Mouse (Mus musculus): ENCODE data around the gene Bicral.

The Bicral gene

DNA sequence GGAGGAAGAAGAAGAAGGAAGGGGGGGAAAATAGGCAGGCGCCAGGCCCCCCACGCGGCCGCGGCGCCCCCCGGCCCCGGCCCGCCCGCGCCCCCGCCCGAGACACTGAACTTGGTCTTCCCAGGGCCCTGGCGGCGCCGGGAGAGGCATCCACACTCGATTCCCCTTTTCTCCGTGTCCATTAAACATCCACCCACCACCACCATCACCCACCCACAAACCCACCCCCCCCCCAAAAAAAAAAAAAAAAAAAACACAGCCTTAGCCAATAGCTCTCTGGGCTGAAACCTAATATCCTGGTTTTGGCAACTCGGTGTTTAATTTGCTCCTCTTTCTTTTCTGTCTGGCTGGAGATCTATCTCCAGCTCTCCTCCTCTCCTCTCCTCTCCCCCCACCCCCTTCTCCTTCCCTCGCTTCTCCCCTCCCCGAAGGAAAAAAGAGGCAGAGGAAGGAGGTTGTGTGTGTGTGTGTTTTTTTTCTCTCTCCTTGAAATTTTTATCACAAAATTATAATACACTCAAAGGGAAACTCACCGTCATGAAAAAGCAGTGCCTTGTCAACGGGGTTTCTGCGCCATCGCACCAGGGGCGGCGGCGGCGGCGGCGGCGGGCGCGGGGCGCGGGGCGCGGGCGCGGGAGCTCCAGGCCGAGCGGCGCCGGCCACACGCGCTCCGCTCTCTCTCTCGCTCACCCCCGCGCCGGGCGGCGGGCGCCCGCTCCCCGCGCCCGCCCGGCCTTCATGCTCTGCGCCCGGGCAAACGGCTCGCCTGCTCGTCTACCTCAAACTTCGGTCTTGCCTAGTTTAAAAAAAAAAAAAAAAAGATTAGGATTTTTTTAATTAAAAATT lies at the start of gene Bicral:
Gene Bicral (minus strand): TSS at position 580 of the 846 bp plus-strand sequence.
- DNase-seq (ENCODE audit: low read depth in 1 of 2, low spot score in 2 of 2), result peak in 1 of 2 experiments; percentile 73

DNA sequence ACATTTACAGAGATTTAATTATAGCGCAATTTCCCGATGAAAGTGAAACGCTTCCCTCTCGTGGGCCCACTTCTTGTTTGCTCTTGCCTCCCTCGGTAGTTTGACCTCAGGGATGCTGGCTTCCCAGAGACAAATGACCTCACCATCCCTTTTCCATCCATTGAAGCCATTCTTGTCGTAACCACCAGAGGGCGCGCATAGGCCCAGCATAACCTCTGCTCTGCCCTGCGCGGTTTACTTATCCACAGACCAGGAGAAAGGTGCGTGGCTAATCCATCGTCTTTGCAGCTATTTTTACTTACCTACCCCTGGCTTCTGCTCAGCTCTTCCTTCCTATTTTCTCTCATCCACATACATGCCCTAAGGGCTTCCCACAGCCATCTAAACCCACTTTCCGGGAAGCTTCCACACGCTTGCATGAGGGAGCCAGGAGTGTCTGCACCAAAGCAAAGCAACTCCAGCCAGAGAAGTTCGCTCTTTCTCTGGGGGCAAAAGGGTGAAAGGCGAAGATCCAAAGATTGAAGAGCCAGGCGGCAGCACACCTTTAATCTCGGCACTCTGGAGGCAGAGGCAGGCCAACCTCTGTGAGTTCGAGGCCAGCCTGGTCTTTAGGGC lies 45.7 kb upstream of the Bicral start:
- peak in 1 of 2 experiments; percentile 61 for DNase-seq (ENCODE audit: low read depth in 1 of 2, low spot score in 2 of 2)

DNA sequence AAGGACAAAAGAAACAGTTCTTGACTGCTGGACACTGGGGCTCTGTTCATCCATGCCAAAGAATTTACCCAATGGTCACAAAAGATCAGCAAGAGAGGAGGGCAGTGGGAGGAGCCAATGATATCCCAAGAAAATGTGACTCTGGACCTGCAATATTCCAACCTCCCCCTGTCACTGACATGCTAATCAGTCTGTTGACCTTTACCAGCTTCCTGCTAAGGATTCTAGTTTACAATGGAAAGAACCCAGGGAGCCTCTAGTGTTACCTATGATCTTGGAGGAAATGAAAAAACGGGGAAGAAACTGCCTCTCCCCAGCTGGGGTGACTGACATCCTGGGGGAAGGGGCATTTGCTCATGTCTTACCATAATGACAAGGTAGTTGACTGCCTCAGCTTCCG lies 42.7 kb upstream of the Bicral start:
- no peak for DNase-seq (ENCODE audit: low read depth in 1 of 2, low spot score in 2 of 2)

DNA sequence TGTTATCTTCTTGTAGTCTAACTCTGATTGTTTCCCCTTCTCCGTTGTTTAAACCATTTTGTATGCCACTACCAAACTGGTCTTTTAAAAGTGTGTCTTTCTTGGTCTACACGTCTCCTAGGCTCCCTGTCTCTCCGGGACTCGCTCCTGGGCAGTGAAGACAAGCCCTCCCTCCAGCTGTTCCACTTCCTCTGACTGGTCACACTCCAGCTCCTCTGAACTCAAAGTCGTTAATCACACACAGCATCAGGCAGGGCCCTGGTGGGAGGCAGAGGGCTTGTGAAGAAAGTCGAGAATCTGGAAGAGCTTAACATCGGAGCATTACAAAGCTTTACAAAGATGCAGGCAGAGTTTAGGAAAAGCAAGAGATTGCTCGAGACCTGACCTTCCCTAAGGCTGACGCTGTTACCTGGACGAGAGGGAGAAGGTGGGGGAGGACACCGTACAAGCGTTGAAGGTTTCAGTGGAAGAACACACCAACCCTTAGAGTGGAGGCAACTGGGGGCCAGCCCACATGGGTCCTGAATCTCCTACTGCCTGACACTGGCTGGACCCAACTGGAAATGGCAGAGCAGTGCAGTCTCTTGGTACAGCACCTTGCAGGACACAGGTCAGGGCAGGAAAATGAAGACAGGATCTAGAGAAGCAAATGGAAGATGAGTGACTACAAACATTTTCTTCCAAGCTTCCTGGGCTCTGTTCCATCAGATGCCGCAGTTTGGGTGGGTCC lies 39.1 kb upstream of the Bicral start:
- no peak for DNase-seq (ENCODE audit: low read depth in 1 of 2, low spot score in 2 of 2)

DNA sequence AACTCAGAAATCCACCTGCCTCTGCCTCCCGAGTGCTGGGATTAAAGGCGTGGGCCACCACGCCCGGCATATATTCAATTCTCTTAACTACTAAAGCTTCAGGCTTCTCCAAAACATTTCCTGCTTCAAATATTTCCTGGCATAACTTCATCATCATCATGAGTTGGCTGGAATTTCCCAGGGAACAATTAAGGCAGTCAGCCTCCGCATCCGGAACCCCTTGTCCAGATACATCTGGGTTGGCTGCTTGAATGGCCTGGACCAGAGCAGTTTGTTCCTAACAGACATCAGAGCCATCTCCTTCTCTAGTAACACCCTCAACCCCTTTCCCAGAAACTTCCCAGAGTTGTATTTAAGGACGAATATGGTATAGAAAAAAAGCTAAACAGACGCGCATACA lies 37.1 kb upstream of the Bicral start:
- DNase-seq (ENCODE audit: low read depth in 1 of 2, low spot score in 2 of 2), result no peak

DNA sequence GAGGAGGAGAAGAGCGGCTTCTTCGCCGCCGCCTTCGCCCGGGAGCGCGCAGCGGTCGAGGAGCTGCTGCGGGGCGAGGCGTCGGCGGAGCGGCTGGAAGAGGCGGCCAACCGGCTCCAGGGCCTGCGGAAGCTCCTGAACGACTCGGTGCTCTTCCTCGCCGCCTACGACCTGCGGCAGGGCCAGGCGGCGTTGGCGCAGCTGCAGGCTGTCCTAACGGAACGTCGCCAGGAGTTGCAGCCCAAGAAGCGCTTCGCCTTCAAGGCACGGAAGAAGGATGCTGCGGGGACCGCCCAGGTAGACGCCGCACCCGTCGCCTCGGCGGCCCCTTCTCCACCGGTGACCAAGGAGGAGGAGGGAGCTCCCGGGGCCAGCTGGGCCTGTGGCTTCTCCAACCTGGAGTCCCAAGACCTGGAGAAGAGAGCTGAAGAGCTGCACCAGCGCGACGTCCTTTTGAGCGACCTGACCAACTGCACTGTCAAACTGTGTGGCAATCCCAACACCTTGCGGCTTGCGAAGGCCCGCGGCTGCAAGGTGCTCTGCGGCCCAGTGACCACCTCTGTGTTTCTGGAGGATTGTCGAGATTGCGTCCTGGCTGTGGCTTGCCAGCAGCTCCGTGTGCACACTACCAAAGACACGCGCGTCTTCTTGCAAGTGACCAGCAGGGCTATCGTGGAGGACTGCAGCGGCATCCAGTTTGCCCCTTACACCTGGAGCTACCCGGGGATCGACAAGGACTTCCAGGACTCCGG lies 32.7 kb upstream of the Bicral start:
- DNase-seq (ENCODE audit: low read depth in 1 of 2, low spot score in 2 of 2), result no peak

DNA sequence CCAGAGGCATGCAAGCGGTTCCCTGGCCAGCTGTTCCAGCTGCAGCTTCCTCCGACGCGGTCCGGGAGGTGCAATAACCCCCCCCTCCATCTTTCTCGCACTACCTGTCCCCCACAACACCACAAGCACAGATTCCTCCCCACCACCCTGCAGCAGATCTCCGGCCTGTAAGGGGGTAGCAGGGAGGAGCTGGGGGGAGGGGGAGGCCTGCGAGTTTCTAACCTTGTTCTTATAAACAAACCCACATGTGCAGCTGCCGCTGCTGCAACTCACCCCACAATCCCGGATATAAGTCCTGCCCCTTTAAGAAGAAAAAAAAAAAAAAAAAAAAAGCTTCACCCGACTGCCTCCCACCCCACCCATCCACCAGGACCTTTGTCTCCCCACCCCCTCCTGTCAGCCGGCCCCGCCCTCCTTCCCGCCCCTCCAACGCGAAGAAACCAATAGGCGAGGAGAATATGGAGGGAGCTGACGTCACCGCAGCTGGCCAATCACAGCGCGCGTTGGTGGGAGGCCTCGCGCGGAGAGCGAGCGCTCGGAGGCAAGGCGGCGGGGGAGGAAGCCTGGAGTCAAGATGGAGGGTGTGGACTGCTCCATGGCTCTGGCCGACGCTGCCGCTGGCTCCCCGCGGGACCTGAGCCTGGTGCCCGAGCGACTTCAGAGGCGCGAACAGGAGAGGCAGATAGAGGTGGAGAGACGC lies 32.0 kb upstream of the Bicral start, which contains the start of gene Tbcc:
Gene Tbcc (plus strand): TSS at position 569 of the 700 bp plus-strand sequence.
- peak; percentile 89 to 91 for DNase-seq (ENCODE audit: low read depth in 1 of 2, low spot score in 2 of 2)

DNA sequence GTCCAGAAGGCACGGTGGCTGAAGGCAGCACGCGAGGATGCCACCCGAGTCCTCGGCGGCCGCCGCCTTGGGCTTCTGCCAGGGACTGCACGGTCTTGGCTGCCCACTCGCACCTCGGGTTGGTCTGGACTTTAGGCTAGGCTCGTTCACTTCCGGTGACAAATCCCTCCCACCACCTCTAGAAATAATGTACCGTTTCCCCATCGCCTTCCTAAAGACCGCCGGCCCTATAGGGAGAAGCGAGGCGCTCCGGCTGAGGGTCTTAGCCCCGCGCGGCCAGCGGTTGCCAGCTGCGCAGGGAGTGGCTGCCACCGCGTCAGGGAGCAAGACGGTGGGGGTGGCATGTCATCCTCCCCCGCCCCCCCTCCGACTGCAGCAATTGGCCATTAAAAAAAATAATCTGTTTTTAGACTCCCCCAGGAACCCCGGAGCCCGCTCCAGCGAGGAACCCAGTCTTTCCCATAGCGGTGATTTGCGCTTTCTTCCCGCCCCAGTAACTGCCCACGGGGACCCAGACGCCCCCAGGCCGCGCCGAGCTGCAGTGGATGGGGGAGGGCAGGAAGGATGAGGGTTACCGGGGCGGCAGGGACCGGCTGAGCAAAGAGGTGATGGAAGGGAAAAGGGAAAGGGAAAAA lies 31.3 kb upstream of the Bicral start:
- peak in 1 of 2 experiments; percentile 51 for DNase-seq (ENCODE audit: low read depth in 1 of 2, low spot score in 2 of 2)

DNA sequence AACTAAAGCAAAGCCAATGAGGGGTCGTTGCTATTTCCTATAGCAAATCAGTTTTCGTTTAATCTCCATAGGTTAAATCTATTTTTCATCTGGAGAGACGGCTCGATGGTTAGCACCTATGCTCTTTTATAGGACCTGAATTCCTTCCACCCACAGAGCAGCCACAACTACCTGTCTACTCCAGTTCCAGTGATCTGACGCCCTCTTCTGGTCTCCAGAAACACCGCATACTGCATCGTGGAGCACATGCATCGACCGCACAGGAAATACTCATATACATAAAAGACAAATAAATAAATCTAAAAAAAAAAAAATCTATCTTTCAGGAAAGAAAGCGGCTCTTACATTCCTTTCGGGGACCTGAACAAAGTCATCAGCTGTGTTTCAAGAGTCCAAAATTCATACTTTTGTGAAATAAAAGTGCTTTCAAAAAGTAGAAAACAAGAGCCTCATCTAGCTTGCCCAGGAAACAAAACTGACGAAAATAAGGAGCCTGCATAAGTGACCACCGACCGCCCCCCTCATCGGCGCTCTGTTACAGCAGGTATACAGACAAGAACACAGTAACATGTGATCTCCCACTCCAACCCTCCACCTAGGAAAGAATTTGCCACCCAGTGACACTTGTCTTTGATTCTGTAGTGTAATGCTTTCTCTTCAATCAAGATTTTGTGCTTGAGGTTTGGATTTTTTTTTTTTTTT lies 30.4 kb upstream of the Bicral start:
- no peak for DNase-seq (ENCODE audit: low read depth in 1 of 2, low spot score in 2 of 2)

DNA sequence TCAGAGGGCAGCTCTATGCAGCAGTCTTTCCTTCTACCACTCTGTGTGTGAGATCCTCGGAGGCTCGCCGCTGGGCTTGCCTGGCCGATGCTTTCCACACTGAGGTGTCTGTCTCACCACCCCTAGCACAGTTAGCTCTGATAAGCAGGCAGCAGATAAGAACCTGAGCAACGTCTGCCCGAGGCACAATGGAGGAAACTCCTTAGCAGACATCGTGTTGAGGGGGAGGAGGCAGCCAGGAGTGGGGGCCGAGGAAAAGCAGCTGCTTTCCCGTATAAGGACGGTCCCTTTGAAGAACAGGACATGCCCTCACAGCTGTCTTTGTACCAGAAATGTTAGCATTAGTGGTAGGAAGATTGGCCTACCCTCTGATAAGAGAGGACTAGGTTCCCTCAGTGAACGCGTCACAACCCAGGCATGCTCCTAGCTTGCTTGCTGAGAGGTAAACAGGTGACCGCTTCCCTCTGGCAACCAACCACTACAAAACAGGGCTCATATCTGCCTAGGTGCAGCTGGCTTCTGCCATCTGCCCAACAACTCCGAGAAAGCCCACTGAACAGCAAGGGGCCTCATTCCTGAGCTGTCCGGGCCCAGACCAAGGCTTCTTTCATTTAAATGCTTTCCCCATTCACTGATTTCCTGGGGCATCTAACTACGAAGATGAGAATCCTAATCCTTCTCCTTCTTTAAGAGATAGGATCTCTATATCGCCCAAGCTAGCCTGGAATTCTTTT lies 27.8 kb upstream of the Bicral start:
- no peak for DNase-seq (ENCODE audit: low read depth in 1 of 2, low spot score in 2 of 2)

DNA sequence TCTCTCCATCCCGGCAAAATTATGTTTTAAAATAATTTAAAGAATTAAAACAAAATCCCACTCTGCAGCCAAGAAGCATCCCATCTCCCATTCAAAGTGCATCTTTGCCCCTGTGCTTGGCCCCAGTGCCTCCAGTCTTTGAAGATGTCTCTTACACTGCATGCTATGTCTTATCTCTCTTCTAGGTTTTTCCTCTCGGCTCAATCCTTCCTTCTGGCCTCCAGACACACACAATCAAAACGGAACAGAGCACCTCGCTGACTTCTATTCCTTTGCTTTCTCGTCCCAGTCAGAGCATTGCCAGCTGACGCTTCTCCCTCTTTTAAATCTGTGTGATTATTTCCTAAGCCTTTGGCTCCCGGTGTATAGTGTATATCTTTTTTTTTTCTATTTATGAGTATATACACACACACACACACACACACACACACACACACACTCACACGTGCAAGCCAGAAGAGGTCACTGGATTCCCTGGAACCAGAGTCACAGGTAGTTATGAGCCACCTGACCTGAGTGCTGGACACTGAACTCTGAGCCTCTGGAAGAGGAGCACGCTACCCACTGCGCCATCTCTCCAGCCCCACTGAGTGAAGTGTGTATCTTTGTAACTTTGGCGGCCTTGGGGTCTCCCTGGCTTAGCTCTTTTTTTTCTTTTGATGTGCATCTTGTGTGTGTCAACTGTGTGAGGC lies 27.1 kb upstream of the Bicral start:
- no peak for DNase-seq (ENCODE audit: low read depth in 1 of 2, low spot score in 2 of 2)

DNA sequence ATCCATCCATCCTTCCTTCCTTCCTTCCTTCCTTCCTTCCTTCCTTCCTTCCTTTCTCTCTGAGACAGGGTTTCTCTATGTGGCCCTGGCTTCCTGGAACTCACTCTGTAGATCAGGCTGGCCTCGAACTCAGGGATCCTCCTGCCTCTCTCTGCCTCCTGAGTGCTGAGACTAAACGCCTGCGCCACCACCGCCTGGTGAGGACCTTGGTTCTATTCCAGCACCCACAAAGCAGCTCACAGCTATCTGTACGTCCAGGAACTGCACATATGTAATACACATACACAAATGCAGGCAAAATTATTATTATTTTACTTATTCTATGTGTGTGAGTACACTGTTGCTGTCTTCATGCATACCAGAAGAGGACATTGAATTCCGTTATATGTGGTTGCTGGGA lies 26.5 kb upstream of the Bicral start:
- no peak for DNase-seq (ENCODE audit: low read depth in 1 of 2, low spot score in 2 of 2)

DNA sequence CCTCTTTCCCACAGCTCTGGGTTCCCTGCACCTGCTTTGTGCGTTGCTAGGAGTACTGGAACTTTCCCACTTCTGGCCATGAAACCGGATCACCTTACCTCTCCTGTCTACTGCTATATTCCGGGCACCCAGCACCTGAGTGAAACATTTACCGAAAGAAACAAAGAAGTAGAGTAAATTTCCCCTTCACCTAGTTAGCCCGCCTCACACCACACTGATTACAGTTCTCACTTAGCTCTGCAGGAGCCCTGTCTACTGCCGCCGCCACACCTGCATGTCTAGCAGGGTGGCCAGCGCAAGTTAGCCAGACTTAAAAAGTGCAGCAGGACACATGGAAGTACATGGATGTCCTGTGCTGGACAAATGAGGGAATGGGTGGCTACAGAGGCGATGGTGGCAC lies 24.8 kb upstream of the Bicral start:
- no peak for DNase-seq (ENCODE audit: low read depth in 1 of 2, low spot score in 2 of 2)

DNA sequence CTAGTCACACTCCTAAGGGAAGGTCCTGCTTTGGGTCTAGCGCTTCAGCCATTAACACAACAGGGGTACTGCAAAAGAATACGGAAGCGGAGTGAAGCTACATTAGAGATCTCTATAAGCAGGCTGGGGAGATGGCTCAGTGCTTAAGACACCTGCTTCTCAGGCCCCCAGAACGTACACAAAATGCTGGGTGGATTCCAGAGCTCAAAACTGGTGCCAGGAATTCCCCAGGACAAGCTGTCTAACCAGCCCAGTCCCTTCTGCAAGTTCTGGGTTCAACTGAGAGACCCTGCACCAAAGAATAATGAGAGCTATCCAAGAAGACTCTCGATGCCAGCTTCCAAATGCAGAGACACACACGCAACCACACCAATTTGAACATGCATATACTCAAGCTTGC lies 23.4 kb upstream of the Bicral start:
- no peak for DNase-seq (ENCODE audit: low read depth in 1 of 2, low spot score in 2 of 2)

DNA sequence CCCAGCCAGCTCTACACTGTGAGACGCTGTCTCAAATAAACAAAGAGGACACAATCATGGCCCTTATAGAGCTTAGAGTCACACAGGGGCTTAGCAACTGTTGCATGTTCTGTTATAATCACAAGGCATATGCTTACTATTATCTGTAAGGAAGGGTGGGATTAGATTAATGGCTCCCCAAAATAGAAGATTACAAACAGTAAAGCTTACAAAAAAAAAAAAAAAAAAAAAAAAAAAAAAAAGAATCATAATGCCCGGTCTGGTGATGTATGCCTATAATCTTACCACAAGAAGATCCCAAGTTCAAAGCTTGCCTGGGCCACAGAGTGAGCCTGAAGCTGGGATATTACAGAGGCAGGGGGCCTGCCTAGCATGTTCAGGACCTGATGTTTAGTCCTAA lies 22.0 kb upstream of the Bicral start:
- DNase-seq (ENCODE audit: low read depth in 1 of 2, low spot score in 2 of 2), result no peak

DNA sequence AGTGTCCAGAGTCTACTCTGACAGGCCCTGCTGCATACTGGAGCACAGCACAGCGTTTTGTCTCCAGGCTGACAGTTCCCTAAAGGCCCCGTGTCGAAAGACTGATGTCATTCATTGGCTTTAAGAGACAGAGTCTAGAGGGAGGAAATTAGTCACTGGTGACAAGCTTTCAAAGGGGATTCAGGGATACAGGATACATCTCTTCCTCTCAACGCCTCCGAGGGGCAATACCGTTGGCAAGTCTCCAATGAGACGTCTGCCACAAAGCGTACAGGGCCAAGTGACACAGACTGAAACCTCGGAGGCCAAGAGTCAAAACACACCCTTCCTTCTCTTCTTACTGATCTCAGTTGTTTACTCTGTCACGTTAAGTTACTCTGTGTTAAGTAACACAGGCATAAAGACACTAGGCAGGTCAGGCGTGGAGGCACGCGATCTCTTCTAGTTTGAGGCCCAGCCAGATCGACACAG lies 21.6 kb upstream of the Bicral start:
- DNase-seq (ENCODE audit: low read depth in 1 of 2, low spot score in 2 of 2), result no peak

DNA sequence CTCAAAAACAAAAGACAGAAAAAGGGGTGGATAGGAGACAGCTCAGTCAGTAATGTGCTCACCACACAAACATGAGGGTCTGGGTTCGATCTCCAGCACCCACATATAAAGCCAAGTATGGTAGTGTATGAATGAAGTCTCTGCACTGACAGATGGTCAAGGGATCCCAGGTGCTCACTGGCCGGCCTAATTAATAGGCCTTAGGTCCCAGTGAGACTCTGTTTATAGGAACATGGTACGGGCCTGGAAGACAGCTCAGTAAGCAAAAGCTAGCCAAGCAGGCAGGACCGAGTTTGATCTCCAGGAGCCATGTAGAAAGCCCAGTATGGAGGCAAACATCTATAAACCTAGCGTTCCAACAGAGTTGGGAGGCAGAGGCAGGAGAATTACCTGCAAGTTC lies 18.8 kb upstream of the Bicral start:
- no peak for DNase-seq (ENCODE audit: low read depth in 1 of 2, low spot score in 2 of 2)

DNA sequence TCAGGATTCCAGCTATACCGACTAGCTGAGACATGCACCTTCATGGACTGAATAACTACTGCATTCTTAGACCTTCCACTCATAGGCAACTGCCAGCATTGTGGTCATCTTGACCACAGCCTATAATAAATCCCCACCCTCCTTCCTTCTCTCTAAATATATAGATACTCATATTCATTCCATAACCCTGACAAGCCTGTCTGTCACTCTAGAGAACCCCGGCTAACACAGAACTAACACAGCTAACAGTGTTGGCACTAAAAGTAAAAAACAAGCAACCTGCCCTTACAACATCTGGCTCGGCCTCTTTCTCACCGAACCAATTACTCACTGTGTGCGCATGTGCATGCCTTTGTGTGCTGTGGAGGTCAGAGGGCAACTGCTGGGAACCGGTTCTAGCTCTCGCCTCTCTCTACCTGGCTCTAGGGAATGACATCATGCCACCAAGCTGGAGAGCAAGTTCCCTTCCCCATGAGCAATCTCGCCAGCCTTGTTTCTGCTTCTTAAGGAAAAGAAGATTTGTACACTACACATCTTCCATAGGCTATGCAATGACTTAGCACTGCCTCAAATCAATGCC lies 18.2 kb upstream of the Bicral start:
- no peak for DNase-seq (ENCODE audit: low read depth in 1 of 2, low spot score in 2 of 2)

Data from monocyte, adult 2 months (primary cell).